Mouse (Mus musculus) left cerebral cortex, postnatal 10 days (tissue): ENCODE results near the gene Plekho2. TPM values are rescaled to one million over a fixed set of nuclear protein-coding genes. Genes with fewer than 3 reads are reported as not detected.
A peak's percentile ranks its signal among the peaks of the same experiment; 100 is the strongest.

Experiments used
- DNase-seq, 2 experiments: peaks; one replicate each; pipeline ENCODE4 v3.0.0; 2021 to 2022; ENCODE audit warnings: low spot score in 2 of 2, mixed read lengths in 1 of 2; ENCODE audit errors: extremely low spot score in 1 of 2
- intact Hi-C: fragments of 180-260 bp; cut with DNase I; formaldehyde crosslinking; loops from one replicate; pipeline ENCODE4 v1.15.1; 2025
- total RNA-seq, 2 experiments: library from RNA; stranded (reverse); gene quantifications; 2 replicates each; pipeline ENCODE4 v1.2.3; 2021

The Plekho2 gene
- total RNA-seq, 2 experiments from 2014 or later = 4.9 to 9.5 TPM

- DNase-seq = peak in 1 of 2 experiments; percentile 20
Measured at GRCm38 (mm10) chr9:65502721-65503505, 76.9 kb downstream of the Plekho2 start.

More at GRCm38 (mm10) chr9:65502721-65503505, 76.9 kb downstream of the Plekho2 start:
- intact Hi-C loops = no loop called here

Other genes with a start within 250 kb of the Plekho2 start
- 10 to 100 TPM; 23.1 to 23.7 TPM for gene Pdcd7, start 233.9 kb downstream of the Plekho2 start, total RNA-seq
- gene Ubap1l, start 219.0 kb downstream of the Plekho2 start, total RNA-seq = 1 to 10 TPM; 2.5 to 4.7 TPM
- under 1 TPM in 1 of 2 experiments, not detected in 1; 0.26 TPM for gene Kbtbd13, start 188.4 kb downstream of the Plekho2 start, total RNA-seq
- gene Rasl12, start 181.5 kb downstream of the Plekho2 start, total RNA-seq = 1 to 10 TPM; 2.6 to 2.8 TPM
- gene Slc51b, start 157.1 kb downstream of the Plekho2 start, total RNA-seq = not detected
- gene Mtfmt, start 144.3 kb downstream of the Plekho2 start, total RNA-seq = 10 to 100 TPM; 19.5 to 21.2 TPM
- gene Spg21, start 119.1 kb downstream of the Plekho2 start, total RNA-seq = 10 to 100 TPM; 29.3 to 32.5 TPM
- gene Ankdd1a, start 59.8 kb downstream of the Plekho2 start, total RNA-seq = 1 to 10 TPM; 2.7 to 3.4 TPM
- 1 to 10 TPM in 1 of 2 experiments, under 1 TPM in 1; 0.79 to 1.1 TPM for gene Pif1, start 7.1 kb upstream of the Plekho2 start, total RNA-seq
- gene Rbpms2, start 49.6 kb upstream of the Plekho2 start, total RNA-seq = 1 to 10 TPM; 1.6 to 1.8 TPM
- 100 to 1,000 TPM; 226 to 228 TPM for gene Oaz2, start 88.0 kb upstream of the Plekho2 start, total RNA-seq
- 10 to 100 TPM; 41.3 to 42.2 TPM for gene Zfp609, start 247.5 kb upstream of the Plekho2 start, total RNA-seq